Mouse (Mus musculus) CH12F3 (cell line): ENCODE results near the gene Lrp10.

Experiments
- in situ Hi-C: fragments of 300-500 bp; cut with MboI; formaldehyde crosslinking; loops from 2 replicates; pipeline ENCODE4 v1.14.3; 2020; ENCODE audit warnings: low sequenced_read_pairs

Gene Lrp10

DNA sequence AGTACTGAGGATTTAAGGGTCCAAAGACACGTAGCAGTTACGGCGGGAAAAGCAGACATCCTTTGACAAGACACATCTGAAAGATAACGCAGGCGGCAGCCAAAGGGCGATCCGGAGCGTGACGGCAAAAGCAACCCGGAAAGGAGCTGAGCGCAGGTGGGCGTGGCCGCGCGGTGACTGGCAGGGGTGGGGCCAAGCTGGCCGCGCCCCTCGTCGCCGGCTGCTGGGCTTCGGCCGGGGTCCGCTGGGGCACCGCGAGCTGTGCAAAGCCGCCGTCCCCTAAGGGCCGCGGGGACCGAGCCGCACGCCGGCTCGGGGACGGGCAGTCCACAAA, at the start of gene Lrp10:
Gene Lrp10, plus strand, starts transcription at position 179 of the 334 bp plus-strand sequence.
- in situ Hi-C loops: no loop called here

DNA sequence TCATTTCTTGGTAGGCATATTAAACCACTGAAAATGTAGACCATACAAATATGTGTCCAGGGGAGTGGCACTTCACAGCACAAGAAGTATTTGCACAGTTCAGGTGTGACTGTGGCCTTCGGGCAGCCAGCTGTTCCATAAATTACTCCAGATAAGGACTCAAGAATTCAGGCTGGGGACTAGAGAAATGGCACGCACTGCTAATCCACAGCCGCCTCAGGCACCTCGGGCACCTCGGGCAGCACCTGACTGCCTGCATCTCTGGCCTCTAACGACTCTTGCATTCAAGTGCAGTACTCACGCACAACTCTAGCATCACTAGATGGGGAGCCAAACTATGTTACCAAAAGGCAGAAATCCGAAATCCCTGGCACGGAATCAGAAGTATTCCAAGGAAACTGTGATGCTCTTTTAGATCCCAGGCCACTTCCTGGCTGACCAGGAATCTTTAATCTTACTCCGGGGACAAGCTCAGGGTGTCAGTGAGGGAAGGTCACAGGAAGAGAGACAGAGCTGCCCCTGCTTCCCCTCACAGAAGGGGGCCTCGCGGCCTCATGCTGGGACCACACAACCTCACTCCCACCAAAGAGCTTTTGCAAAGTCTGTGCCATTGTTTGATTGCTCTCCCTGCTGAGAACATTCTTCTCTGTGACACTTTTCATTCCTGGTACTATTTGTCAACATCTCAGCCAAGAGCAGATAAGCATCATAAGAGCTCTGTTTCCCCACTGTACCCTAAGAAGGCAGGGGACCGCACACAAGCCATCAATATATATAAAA, 48.5 kb upstream of the Lrp10 start:
- in situ Hi-C loops: loop anchor here (25.0 kb wide), 1 partner anchor 178 kb away; no protein-coding TSS in a partner anchor

DNA sequence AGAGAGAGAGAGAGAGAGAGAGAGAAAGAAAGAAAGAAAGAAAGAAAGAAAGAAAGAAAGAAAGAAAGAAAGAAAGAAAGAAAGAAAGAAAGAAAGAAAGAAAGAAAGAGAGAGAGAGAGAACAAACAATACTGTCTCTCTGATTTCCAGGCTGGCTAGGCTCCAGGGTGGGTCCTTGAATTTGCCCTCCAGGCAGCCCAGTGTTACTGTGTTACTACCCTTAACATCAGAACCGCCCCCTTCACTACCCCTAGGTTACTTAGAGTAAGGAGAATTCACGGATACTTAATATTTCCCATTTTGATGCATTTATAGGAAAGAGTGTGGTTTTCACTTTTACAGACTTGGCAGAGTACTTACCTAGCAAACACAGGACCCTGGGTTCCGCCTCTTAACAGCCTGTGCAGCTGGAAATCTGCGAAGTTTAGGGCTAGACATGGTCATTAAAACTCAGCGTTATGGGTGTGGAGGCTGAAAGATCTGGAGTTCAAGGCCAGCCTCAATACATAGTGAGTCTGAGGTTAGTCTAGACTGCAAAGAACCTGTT, 47.6 kb upstream of the Lrp10 start:
- in situ Hi-C loops: loop anchor here (25.0 kb wide), 1 partner anchor 179 kb away; no protein-coding TSS in a partner anchor

DNA sequence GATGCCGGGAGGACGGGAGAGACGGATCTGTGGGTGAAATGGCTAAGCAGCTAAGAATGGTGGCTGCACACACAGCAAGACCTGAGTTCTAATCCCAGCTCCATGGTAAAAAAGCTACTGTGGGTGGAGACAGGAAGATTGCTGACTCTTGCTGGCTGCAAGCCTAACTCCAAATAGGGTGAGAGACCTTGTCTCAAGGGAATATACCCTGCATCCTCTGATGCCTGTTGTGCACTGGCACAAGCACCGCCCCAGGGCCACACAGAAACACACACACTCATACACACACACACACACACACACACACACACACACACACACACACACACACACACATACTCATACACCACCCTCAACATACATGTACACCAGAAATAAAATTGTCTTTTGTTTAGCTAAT, 47.1 kb upstream of the Lrp10 start:
- in situ Hi-C loops: loop anchor here (25.0 kb wide), 1 partner anchor 180 kb away; no protein-coding TSS in a partner anchor

DNA sequence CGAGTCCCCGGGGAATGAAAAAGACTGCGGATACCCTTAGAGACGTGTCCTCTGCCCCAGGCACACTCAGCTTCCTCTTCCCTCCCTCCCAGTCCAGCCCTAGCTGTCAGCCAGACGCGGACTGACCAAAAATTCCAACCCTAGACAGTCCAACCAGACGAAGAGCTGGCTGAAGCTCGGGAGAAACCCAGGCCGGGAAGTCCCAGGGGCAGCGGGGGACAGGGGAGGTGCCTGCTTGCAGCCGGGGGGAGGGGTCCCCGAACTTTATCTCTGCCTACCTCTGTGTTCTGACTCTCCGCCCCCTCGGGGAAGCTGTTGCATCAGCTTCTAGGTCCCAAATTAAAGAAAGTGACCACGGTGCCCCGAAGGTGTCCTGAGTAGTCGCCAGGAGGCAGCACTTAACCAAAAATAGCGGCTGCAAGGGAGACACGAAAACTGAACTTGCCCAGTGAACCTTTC, 46.3 kb upstream of the Lrp10 start, which contains the start of gene Slc7a7:
Gene Slc7a7, minus strand, starts transcription at position 158 of the 459 bp plus-strand sequence.
- in situ Hi-C loops: loop anchor here (25.0 kb wide), 1 partner anchor 180 kb away; no protein-coding TSS in a partner anchor

DNA sequence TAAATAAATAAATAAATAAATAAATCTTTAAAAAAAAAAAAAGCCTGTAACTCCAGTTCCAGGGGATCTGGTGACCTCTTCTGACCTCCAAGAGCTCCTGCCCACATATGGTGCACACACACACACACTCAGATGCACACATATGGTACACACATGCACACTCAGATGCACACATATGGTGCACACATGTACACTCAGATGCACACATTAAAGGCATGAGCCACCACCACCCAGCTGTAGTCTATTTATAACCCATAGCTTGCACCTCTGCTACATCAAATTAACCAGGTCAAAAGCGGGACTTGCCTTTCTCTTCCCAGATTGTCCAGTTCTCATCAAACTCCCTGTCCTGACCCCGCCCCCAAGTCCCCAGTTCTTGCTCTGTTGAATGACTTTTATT, 42.9 kb upstream of the Lrp10 start:
- in situ Hi-C loops: loop anchor here (25.0 kb wide), 1 partner anchor 184 kb away; no protein-coding TSS in a partner anchor

DNA sequence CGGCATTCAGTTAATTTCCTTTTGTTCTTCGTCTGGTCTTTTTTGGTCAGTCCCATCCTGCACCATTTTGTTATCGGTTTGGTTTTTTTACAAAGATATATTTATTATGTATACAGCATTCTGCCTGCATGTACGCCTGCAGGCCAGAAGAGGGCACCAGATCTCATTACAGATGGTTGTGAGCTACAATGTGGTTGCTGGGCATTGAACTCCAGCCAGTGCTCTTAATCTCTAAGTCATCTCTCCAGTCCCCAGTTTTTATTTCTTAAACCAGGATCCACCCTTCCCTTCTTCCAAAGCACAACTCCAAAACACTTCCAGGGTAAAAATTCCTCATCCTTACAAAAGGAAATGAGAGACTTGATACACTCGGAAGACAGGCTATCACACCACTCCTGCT, 40.5 kb upstream of the Lrp10 start:
- in situ Hi-C loops: loop anchor here (25.0 kb wide), 1 partner anchor 186 kb away; no protein-coding TSS in a partner anchor

DNA sequence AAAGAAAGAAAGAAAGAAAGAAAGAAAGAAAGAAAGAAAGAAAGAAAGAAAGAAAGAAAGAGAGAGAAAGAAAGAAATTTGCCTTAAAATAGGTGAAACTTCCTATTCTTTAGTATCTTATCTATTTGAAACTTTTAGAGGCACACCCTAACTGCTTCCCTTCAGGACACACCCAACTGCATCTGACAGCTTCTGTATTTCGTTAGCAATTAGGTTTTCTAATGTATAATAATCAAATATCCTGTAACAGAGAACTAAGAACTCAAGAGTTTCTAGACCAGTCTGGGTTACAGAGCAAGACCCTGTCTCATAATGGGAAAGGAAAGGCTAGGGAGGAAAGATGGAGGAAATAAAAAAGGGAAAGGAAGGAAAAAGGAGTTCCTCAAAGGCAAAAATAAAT, 39.3 kb upstream of the Lrp10 start:
- in situ Hi-C loops: loop anchor here (25.0 kb wide), 1 partner anchor 187 kb away; no protein-coding TSS in a partner anchor

DNA sequence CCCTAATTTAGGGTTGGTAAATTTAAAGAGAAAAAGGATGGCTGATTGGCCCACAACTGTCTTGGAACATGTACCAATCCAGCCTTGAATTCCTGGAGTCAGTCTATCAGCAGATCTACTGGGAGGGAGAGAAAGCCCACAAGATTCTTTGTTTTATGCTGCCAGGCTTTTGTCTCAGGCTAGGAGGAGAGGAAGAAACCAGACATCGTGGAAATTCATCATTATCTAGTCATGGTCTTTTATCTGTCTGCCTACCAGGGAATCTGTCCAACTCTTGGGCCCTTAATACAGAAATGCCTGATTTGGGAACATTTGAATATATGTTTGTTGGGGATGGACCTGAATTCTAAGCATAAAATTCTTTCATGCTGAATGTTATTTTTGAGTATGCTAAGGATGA, 38.4 kb upstream of the Lrp10 start:
- in situ Hi-C loops: no loop called here

DNA sequence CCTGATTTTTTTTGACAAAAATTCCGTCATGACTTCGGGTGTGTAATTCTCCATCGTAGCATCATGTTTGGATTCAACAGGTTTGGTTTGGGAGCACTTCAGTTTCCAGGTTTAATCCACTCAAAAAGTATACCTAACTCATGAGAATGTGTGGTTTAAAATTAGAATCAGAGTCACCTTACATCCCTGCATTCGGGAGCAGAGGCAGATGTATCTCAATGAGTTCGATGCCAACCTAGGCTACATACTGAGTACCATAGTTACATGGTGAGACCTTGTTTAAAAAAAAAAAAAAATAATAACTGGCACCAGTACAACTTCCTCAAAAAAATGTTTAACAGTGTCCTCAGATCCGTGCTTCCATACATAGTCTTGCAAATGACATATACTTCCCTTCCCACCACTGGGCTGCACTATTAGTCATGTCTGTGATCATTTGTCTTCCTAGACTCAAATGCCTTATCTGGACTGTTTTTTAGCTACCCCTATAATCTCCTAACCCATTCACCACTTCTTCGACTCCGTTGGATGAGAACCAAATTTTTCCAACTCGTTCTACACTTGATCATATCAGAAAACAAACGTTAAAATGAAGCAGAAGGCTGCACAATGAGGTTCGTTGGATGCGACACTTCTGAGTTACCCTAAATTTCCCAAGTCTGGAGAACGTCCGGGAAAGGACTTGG, 37.8 kb upstream of the Lrp10 start:
- in situ Hi-C loops: no loop called here

DNA sequence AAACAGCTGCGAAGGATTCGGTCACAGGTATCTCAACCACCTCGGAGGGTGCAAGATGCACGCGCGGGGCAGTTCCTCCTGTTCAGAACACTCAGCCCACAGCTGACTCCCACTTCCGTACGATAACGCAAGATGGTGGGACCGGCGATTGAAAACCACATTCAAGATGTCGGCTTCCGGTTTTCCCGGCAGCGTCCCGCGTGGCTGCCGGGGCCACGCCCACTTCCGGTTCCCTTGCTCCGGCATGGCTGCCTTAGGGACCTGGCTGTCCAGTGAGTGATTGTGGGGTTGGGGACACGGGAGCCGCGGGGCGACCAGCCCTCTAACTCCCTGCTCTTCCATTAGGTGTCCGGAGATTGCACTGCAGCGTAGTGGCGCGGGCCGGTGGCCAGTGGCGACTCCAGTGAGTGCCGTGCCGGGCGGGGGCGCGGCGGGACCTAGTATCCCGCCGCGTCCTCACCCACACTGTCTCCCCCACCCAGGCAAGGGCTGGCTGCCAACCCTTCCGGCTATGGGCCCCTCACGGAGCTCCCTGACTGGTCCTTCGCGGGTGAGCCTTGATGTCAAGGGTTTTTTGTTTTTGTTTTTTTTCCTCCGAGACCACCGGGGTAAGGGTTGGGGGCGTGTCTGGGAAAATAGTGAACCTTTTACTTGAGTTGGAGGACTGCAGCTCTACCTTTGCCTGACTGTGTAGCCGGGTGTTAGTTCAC, 37.1 kb upstream of the Lrp10 start, which contains the start of gene Mrpl52:
Gene Mrpl52, plus strand, starts transcription at position 221 of the 710 bp plus-strand sequence.
- in situ Hi-C loops: no loop called here

DNA sequence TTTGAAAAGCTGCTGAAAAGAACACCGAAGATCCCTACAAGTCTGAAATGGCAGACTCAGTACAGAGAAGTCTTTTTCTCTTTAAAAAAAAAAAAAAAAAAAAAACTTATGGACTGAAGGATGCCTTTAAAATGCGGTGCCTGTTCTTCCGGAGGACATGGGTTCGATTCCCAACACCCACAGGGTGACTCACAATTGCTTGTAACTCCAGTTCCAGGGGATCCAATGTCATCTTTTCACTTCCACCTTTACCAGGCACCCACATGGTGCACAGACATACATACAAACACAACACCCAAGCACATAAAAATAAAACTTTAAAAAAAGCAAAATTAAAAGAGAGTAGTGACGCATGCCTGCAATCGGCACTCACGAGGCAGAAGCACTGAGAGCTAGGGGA, 36.2 kb upstream of the Lrp10 start:
- in situ Hi-C loops: no loop called here

DNA sequence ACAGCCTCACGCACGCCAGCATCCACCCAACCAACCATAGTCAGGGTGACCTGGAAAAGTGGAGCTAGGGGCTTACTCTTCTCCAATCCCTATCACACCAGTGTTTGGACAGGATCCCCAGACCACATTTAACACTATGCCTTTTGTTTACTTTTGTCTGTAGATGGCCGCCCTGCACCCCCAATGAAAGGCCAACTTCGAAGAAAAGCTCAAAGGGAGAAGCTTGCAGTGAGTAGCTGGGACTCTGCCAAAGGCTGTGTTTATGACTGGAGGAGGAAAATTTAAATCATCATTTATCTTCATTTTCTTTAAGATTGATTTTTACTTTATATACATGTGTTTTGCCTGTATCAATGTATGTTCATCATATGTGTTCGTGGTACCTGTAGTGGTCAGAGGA, 35.5 kb upstream of the Lrp10 start:
- in situ Hi-C loops: no loop called here

DNA sequence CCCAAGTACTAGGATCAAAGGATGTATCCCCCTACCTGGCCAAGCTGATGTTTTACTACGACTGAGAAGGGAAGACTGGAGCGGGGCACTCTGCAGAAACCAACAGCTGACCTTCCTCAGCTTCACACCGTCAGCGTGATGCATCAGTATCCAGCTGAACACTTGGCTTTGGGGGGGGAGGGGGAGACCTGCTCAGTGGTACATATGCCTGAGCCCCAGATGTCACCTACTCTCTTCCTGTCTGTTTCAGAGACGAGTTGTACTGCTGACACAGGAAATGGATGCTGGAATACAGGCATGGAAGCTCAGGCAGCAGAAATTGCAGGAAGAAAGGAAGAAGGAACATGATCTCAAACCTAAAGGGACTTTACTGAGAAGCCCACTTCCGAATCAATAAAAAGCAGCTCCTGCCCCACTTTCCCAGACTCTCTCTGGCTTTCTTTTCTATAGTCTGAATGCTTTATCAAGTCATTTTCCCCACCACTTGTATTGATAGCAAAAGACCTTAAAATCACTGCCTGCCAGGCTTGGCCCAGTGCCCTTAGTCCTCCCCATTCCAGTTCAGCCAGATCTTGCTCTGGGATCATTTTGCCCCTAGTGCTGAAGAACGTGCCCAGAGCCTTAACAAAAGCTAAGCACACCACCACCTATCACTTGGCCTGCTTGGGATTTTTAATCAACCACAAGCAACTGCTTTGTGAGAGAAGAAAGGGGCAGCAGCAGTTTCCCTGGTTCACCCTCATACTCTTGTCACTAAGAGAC, 34.4 kb upstream of the Lrp10 start:
- in situ Hi-C loops: no loop called here

DNA sequence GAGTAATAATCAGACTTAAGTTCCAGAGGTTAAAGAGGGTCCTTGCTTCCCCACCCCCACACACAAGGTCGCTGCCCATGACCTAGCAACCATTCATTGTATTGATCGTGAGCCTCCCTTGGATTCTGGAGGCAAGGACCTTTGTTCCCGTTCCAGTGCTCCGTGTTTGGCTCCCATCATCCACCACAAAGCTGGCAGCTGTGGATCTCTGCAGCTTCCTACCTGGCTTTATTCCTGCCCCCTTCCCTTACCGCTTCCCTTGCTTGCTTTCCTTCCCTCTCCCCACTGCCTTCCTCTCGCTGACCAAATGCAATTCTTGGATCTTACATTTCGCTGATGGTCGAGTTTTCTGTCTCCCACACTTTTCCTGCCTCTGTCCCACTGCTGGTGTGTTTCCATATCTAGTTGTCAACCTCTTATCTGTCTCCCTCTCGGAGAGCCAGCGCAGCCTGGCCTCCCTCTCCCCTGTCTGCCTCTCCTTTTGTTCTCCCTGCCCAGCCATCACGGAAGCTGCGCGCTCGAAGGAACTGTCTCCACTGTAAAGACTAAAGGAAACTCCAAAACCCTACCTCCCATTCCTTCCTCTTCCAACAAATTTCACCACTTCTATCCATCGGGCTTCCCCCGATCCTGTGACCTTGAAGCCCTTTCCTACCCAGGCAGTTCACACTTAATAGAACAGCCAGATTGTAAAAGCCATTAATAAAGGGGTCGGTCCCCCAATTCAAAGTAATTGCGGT, 33.4 kb upstream of the Lrp10 start:
- in situ Hi-C loops: no loop called here

DNA sequence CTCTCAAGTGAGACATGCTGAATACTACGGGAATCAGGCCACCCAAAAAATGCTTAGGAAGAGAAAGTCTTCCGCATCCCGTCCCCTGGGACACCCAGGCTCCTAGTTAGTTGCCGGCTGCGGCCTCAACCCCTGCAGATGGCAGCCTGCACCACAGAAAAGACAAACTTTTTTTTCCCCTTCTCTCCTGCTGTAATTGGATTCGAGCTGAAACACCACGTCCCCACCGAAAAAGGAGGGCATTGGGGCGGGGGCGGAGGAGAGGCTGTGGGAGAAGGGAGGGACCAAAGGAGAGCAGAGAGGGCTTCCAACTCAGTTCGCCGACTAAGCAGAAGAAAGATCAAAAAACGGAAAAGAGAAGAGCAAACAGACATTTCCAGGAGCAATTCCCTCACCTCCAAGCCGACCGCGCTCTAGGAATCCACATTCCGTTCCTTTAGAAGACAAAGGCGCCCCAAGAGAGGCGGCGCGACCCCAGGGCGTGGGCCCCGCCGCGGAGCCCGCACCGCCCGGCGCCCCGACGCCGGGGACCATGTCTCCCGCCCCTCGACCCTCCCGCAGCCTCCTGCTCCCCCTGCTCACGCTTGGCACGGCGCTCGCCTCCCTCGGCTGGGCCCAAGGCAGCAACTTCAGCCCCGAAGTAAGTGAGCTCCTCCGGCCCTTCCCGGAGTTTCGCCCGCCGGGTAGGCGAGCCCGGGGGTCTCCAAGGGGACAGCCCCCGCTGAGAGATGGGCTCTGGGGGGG, 32.4 kb upstream of the Lrp10 start, which contains the start of gene Mmp14:
Gene Mmp14, plus strand, starts transcription at position 279 of the 744 bp plus-strand sequence.
- in situ Hi-C loops: no loop called here

DNA sequence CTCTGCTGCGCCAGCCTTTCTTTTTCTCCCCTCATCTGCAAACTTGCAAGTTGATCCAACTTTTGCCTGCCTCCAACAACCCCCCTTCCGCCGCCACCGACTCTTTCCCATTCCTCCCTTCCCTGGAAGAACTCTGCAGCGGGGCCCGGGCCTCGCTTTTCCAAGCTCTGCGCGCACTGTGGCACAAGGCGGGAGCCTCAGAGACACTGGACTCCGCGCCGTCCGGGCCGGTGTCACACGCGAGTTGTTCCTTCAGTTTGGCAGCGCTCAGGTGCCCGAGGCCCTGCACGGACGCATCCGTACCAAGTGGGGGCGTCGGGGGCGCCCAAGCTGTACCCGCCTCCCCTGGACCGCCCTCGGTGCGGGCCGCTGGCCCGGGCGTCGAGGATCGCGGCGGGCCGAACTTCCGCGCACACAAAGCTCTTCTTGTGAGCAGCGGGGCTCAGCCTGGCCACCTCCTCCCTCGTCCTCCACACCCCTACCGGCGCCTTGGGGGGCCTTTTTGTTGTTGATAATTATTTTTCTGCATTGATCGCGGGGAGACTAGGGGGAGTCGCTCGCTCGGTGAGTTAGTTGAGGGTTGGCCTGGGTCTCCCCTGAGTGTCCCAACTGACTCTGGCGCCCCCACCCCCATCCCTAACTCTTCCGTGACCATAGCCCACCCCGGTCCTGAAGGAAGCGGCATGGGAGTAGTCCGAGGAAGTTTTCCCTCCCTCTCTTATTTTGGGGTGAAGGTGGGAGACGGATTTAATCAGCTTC, 31.7 kb upstream of the Lrp10 start:
- in situ Hi-C loops: no loop called here
